ENCODE assay signal across 9 mouse cellular contexts in the genomic region with DNA sequence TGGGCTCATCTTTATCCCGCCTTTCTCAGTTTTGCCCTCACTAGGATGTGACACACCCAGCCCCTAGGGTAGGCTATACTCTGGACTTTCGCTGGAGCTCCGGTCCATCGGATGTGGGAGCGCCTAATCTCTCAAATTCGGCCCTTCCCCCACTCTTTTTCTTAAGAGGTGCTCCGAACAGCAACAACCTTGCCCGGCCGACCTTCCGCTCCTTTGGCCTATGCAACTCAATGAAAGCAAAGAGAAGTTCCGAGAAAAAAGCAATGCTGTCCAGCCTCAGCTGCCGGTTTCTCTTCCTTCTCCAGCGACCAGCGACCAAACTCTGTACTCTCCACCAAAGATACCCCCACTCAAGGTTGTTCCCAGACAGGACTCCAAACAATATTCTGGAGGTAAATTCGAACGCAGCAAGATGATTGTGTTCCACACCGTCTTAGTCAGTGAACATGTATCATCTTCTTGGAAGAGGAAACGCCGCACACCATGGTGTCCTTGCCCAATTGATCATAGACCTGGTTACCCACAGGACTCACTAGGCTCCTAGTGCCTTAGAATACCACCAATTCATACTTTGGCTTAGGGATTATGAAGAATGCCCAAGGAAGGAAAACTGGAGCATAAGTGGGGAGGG.
DNase-seq lines count a peak whose midpoint lies in the region; ATAC-seq and TF ChIP-seq lines count a peak whose summit lies in the region.
"Had no signal": no experiment of that assay in that cellular context is flagged by ENCODE, and none has a peak within 500 bp of the region (broad histone marks: within the 10 kb centered on the region; RNA-seq: fewer than 3 reads in every experiment).

No protein-coding gene starts in this region.

- peak overlapping the region; percentile 37 for H3K4me3 ChIP-seq in left cerebral cortex, adult 2 months
- peak overlapping the region; percentile 11; the same call in 1 of the 2 replicates for H3K4me3 ChIP-seq in embryonic facial prominence, embryonic 14.5 days (ENCODE audit: low read depth, low read length)

- peak overlapping the region; percentile 79 for H3K27ac ChIP-seq in left cerebral cortex, adult 2 months
- H3K27ac ChIP-seq in embryonic facial prominence, embryonic 14.5 days (replicated peaks; ENCODE audit: low read depth, low read length), result no peak overlapping the region

- no peak for ATAC-seq in embryonic facial prominence, embryonic 14.5 days (ENCODE audit: low read depth)

- TF ChIP-seq CTCF in left cerebral cortex, adult 2 months (IDR thresholded peaks at IDR 0.05), result no peak

- intact Hi-C loops in left cerebral cortex, adult 2 months (cut with DNase I), result loop anchor here (2.0 to 10.0 kb wide), 3 partner anchors 53 to 1451 kb away; no protein-coding TSS in a partner anchor
- intact Hi-C loops in left cerebral cortex, postnatal 14 days (cut with DNase I), result loop anchor here (2.0 to 5.0 kb wide), 2 partner anchors 51 to 635 kb away; no protein-coding TSS in a partner anchor

- H3K4me1 ChIP-seq in embryonic facial prominence, embryonic 14.5 days (ENCODE audit: control insufficient read depth, insufficient read depth, low read length), result no peaks in the 10 kb centered on the region

- DNase-seq in left cerebral cortex, adult 2 months (ENCODE audit: extremely low spot score in 1 of 2, low spot score in 2 of 2), result no peak
- DNase-seq in left cerebral cortex, adult 11 months (ENCODE audit: low spot score), result no peak
- DNase-seq in embryonic facial prominence, embryonic 14.5 days (ENCODE audit: low spot score), result no peak
- DNase-seq in left cerebral cortex, postnatal 14 days (ENCODE audit: low spot score in 2 of 2), result peak; percentile 20 to 23
- DNase-seq in retina, postnatal 1 day, result peak; percentile 35
- DNase-seq in urinary bladder, postnatal 10 days (ENCODE audit: low spot score), result no peak
- no peak for DNase-seq in adipocyte (ENCODE audit: low spot score)
- no peak for DNase-seq in frontal cortex, postnatal 10 days (ENCODE audit: low spot score in 2 of 2)
- DNase-seq: thymus, postnatal 25 days had no signal

- no peaks in the 10 kb centered on the region for H3K9me3 ChIP-seq in embryonic facial prominence, embryonic 14.5 days (ENCODE audit: control insufficient read depth, low read length)

- WGBS in embryonic facial prominence, embryonic 14.5 days, result 4% methylated on average over 19 of the region's 19 CpGs

- H3K27me3 ChIP-seq in embryonic facial prominence, embryonic 14.5 days (replicated peaks; ENCODE audit: control insufficient read depth, insufficient read depth, low read length), result peaks cover 74% of the 10 kb centered on the region

- H3K9ac ChIP-seq in embryonic facial prominence, embryonic 14.5 days (ENCODE audit: low read depth, low read length), result no peak overlapping the region

- H3K36me3 ChIP-seq in embryonic facial prominence, embryonic 14.5 days (ENCODE audit: control insufficient read depth, insufficient read depth, low read length), result no peaks in the 10 kb centered on the region

- 0 out of 2 replicates have a peak overlapping the region, but pooled peaks have one; percentile 18 for H3K4me2 ChIP-seq in embryonic facial prominence, embryonic 14.5 days (ENCODE audit: low read depth, low read length)

Comparison
In these comparisons a context has a peak if more than half of its experiments do, and no peak if none do; other contexts are left out.
1. DNase-seq: peak in left cerebral cortex, postnatal 14 days (2 of 2) and retina, postnatal 1 day (single experiment); none in left cerebral cortex, adult 2 months (0 of 2), left cerebral cortex, adult 11 months (single experiment), embryonic facial prominence, embryonic 14.5 days (single experiment), urinary bladder, postnatal 10 days (single experiment), adipocyte (single experiment) and frontal cortex, postnatal 10 days (0 of 2).